Mouse (Mus musculus) hindbrain, embryonic 11.5 days (tissue): ENCODE results near the gene Tacc2. TPM values are rescaled to one million over a fixed set of nuclear protein-coding genes. Genes with fewer than 3 reads are reported as not detected.

Experiments
- ATAC-seq: fragments of 200-750 bp; cut with Nextera tagmentation; 2 replicates; pipeline ENCODE4 v1.8.0; 2017; ENCODE audit warnings: mild to moderate bottlenecking, moderate TSS enrichment, moderate library complexity; ENCODE audit not compliant: low FRiP score
- DNase-seq: peaks from one replicate; pipeline ENCODE4 v3.0.0-alpha.2; 2015; ENCODE audit warnings: low spot score
- H3K27ac ChIP-seq: fragments of 300-500 bp; sonication (generic); 2 replicates; pipeline ENCODE4 v1.5.1; 2014; ENCODE audit warnings: mild to moderate bottlenecking, low read depth, low read length
- H3K27me3 ChIP-seq: fragments of 300-500 bp; sonication (generic); 2 replicates; pipeline ENCODE4 v1.6.1; 2014; ENCODE audit warnings: mild to moderate bottlenecking, low read length, moderate library complexity, mixed read lengths; ENCODE audit not compliant: control insufficient read depth, insufficient read depth
- H3K36me3 ChIP-seq: fragments of 300-500 bp; sonication (generic); 2 replicates; pipeline ENCODE4 v1.6.1; 2014; ENCODE audit warnings: mild to moderate bottlenecking, low read length, moderate library complexity, mixed read lengths; ENCODE audit not compliant: control insufficient read depth, insufficient read depth
- H3K4me1 ChIP-seq: fragments of 300-500 bp; sonication (generic); replicated peaks from 2 replicates; pipeline ENCODE4 v1.6.1; 2014; ENCODE audit warnings: low read length, mixed read lengths; ENCODE audit not compliant: control insufficient read depth, insufficient read depth
- H3K4me2 ChIP-seq: fragments of 300-500 bp; sonication (generic); replicated peaks from 2 replicates; pipeline ENCODE4 v1.6.1; 2014; ENCODE audit warnings: mild to moderate bottlenecking, low read depth, low read length
- H3K4me3 ChIP-seq: fragments of 300-500 bp; sonication (generic); 2 replicates; pipeline ENCODE4 v1.5.1; 2014; ENCODE audit warnings: low read depth, low read length
- H3K9ac ChIP-seq: fragments of 300-500 bp; sonication (generic); 2 replicates; pipeline ENCODE4 v1.6.1; 2014; ENCODE audit warnings: low read depth, low read length
- H3K9me3 ChIP-seq: fragments of 300-500 bp; sonication (generic); 2 replicates; pipeline ENCODE4 v1.6.1; 2016; ENCODE audit warnings: low read length; ENCODE audit not compliant: control insufficient read depth
- WGBS: fragments of 180-500 bp; shearing (Covaris S2); extraction: QIAGEN DNeasy Blood & Tissue Kit; methylation state at CpG from one replicate; pipeline ENCODE4 v1.1.7; 2014; 5-methylcytosine and 5-hydroxymethylcytosine counted together
- polyA plus RNA-seq: library from polyadenylated mRNA; unstranded; fragments of >200 nt; fragmentation: Nextera tagmentation; extraction: Ambion mirVana; gene quantifications from 2 replicates; pipeline ENCODE4 v1.2.1, GENCODE M21; 2014

The Tacc2 gene
- polyA plus RNA-seq, 1 experiment from 2014 or later, result 46.8 TPM

DNA sequence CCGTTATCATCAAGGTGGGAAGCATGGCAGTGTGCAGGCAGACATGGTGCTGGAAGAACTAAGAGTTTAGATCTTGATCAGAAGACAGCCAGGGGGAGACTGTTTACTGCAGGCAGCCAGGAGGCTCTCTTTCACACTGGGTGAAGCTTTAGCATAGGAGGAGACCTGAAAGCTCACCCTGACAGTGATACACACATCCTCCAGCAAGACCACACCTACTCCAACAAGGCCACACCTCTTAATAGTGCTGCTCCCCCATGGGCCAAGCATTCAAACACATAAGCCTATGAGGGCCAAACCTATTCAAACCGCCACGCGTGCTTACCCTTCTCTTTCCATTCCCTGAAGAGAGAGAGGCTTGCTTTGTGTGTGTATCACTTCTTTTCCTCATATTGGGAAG is 14.0 kb upstream of the Tacc2 start:
- no peak overlapping the region for H3K27ac ChIP-seq
- H3K9me3 ChIP-seq, result no peaks in the 10 kb centered on the region
- no peak overlapping the region for H3K4me3 ChIP-seq
- no peak overlapping the region for H3K9ac ChIP-seq
- H3K27me3 ChIP-seq, result no peaks in the 10 kb centered on the region
- H3K4me2 ChIP-seq, result no peak overlapping the region
- H3K36me3 ChIP-seq, result no peaks in the 10 kb centered on the region
- DNase-seq, result no peak
- H3K4me1 ChIP-seq, result no peaks in the 10 kb centered on the region
- 93% methylated on average over 4 of the region's 4 CpGs for WGBS
- no peak for ATAC-seq

DNA sequence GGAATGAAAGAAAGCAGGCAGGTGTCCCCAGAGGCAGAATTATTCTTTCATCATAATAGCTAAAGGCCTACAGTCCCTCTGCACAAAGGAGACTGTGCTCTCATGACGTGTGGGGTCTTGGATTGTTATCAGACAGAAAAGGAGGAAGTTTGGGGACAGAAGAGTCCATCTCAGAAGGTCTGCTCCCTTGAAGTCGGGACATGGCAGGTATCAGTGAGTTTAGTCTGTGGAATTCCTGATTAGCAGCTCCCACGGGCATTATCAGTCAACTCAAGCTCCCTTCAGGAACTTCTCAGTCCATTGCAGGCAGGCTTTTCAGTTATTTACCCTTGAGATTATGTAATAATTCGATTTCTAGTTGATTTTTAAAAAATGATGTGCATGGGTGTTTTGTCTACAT is 13.4 kb upstream of the Tacc2 start:
- Histone ChIP-seq H3K4me1 (no peaks in the 10 kb centered on the region), H3K9ac (no peak overlapping the region), H3K36me3 (no peaks in the 10 kb centered on the region), H3K9me3 (no peaks in the 10 kb centered on the region), H3K27ac (no peak overlapping the region), H3K4me2 (no peak overlapping the region), H3K27me3 (no peaks in the 10 kb centered on the region), H3K4me3 (no peak overlapping the region)
- DNase-seq (no peak), ATAC-seq (no peak)
- WGBS, result 63% methylated on average over 4 of the region's 4 CpGs

DNA sequence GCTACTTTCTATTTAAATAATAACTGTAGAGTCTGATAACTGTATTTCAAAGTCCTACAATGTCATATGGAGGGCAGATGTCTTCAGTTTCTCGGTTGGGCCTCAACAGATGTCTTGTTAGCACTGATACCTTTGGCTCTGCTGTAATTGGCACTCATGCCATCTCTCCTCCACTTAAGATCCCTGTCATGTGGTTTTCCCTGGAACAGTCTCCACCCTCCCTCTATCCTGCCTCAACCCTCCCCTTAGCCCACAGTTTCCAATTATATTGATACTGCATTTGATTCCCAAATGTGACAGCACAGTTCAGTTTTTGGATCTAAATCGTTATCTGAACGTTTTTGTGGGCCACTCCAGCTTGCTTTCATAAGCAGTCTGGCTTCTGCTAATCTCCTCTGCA is 12.6 kb upstream of the Tacc2 start:
- no peaks in the 10 kb centered on the region for H3K9me3 ChIP-seq
- DNase-seq, result no peak
- no peaks in the 10 kb centered on the region for H3K4me1 ChIP-seq
- no peak for ATAC-seq
- no peak overlapping the region for H3K9ac ChIP-seq
- H3K27me3 ChIP-seq, result no peaks in the 10 kb centered on the region
- no peak overlapping the region for H3K4me2 ChIP-seq
- H3K4me3 ChIP-seq, result no peak overlapping the region
- no peak overlapping the region for H3K27ac ChIP-seq
- H3K36me3 ChIP-seq, result no peaks in the 10 kb centered on the region
- 81% methylated on average over 3 of the region's 3 CpGs for whole genome bisulfite sequencing

DNA sequence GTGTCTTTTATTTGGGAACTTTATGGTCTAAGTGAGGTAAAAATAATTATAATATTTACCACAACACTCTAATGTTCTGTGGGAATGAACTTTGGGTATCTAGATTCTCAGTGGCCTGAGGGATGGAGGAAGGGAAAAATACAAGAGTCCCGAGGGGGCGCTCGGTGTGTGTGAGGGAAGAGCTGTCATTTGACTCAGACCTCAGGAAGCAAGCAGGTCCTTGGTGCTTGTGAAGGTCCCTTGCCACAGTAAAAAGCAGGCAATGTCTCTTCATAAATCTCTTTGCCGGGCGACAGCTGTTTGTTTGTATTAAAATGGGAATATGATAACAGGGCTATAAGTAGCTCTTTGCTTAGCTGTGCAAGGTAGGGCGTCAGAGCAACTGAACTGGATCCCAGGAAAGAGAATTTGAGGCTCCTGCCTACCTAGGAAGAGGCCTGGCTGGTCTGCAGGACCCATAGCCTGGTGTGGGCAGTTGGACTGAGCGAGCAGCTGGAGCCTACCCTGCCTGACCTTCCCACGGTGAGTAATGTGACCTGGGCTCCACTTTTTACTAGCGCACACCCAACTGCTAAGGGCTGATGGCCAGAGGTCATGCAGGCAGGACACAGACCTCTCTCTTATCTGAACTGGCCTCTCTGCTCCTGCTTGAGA is 8.3 kb upstream of the Tacc2 start:
- H3K9me3 ChIP-seq, result no peaks in the 10 kb centered on the region
- H3K36me3 ChIP-seq, result no peaks in the 10 kb centered on the region
- no peak for ATAC-seq
- whole genome bisulfite sequencing, result 75% methylated on average over 9 of the region's 9 CpGs
- H3K4me1 ChIP-seq, result no peaks in the 10 kb centered on the region
- no peak overlapping the region for H3K9ac ChIP-seq
- no peak overlapping the region for H3K4me2 ChIP-seq
- H3K27me3 ChIP-seq, result no peaks in the 10 kb centered on the region
- no peak for DNase-seq
- H3K4me3 ChIP-seq, result no peak overlapping the region
- H3K27ac ChIP-seq, result no peak overlapping the region

DNA sequence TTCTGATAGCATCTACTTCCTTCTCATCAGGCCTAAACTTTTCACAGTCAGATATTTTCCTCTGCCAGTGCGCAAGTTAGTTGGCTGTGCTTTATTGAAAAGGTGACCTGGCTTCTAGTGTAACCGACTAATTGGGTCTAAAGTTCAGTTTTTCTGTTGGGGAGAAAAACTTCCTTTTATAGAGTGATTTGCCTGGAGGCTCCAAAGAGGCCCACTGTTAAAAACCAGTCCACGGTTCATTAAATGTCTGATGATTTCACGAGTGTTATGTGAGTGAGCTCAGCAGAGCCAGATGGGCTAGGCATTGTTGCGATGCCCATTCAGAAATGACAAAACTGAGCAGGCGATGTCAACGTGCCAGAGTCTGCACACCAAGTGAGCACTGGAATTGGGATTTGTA is 6.8 kb upstream of the Tacc2 start:
- Histone ChIP-seq H3K27ac (no peak overlapping the region), H3K9me3 (no peaks in the 10 kb centered on the region), H3K4me3 (no peak overlapping the region), H3K9ac (no peak overlapping the region), H3K36me3 (no peaks in the 10 kb centered on the region), H3K27me3 (no peaks in the 10 kb centered on the region), H3K4me1 (no peaks in the 10 kb centered on the region), H3K4me2 (no peak overlapping the region)
- DNase-seq, result no peak
- no peak for ATAC-seq
- whole genome bisulfite sequencing, result 54% methylated on average over 7 of the region's 7 CpGs

DNA sequence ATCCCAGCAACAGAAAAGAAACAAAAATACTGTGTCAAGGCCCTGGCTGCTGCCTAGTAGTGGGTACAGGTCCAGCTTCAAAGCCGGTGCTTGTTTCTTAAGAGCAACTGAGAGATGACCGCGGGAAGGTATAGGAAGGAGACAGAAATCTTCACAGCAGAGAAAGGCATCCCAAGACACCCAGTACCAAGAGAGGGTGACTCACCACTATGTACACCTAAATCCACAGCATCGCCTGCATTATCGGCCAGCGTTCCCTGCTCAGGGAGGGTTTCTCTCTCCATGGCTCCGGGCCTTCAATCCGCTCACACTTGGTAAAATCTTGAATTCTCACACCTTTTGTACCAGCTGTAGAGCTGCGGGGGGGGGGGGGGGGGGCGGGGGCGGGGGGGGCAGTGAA is 4.4 kb upstream of the Tacc2 start, which contains the start of gene Nsmce4a:
Gene Nsmce4a, minus strand, starts transcription at position 298 of the 400 bp plus-strand sequence.
- Histone ChIP-seq H3K36me3 (no peaks in the 10 kb centered on the region), H3K27me3 (no peaks in the 10 kb centered on the region), H3K4me2 (no peak within 1 kb of the TSS), H3K4me1 (no peaks in the 10 kb centered on the region), H3K9me3 (no peaks in the 10 kb centered on the region), H3K4me3 (no peak within 1 kb of the TSS), H3K9ac (no peak within 1 kb of the TSS), H3K27ac (no peak within 1 kb of the TSS)
- DNase-seq, result no peak
- 85% methylated on average over 8 of the region's 11 CpGs for WGBS
- ATAC-seq, result no peak

GRCm38 (mm10) chr7:130573746-130574145 is 3.5 kb upstream of the Tacc2 start:
- no peaks in the 10 kb centered on the region for H3K27me3 ChIP-seq

GRCm38 (mm10) chr7:130574211-130574991 is 2.8 kb upstream of the Tacc2 start:
- Histone ChIP-seq H3K27ac (no peak overlapping the region), H3K36me3 (no peaks in the 10 kb centered on the region), H3K9me3 (no peaks in the 10 kb centered on the region), H3K27me3 (no peaks in the 10 kb centered on the region), H3K4me1 (no peaks in the 10 kb centered on the region), H3K9ac (no peak overlapping the region), H3K4me2 (no peak overlapping the region), H3K4me3 (no peak overlapping the region)
- ATAC-seq (no peak), DNase-seq (no peak)
- WGBS, result 68% methylated on average over 13 of the region's 13 CpGs

More at GRCm38 (mm10) chr7:130573746-130574145, 3.5 kb upstream of the Tacc2 start:
- Histone ChIP-seq H3K4me1 (no peaks in the 10 kb centered on the region), H3K36me3 (no peaks in the 10 kb centered on the region), H3K4me2 (no peak overlapping the region), H3K4me3 (no peak overlapping the region), H3K27ac (no peak overlapping the region), H3K9ac (no peak overlapping the region), H3K9me3 (no peaks in the 10 kb centered on the region)
- 94% methylated on average over 10 of the region's 10 CpGs for WGBS
- ATAC-seq (no peak), DNase-seq (no peak)

GRCm38 (mm10) chr7:130576981-130577380 is 257 bp upstream of the Tacc2 start:
- no peak for ATAC-seq
- H3K4me2 ChIP-seq, result no peak overlapping the region; the same call in 1 of the 2 replicates
- no peaks in the 10 kb centered on the region for H3K9me3 ChIP-seq
- H3K4me3 ChIP-seq, result no peak overlapping the region
- no peaks in the 10 kb centered on the region for H3K4me1 ChIP-seq
- H3K9ac ChIP-seq, result no peak overlapping the region
- WGBS, result 31% methylated on average over 10 of the region's 10 CpGs
- no peak overlapping the region for H3K27ac ChIP-seq
- H3K27me3 ChIP-seq, result no peaks in the 10 kb centered on the region
- H3K36me3 ChIP-seq, result no peaks in the 10 kb centered on the region
- no peak for DNase-seq
